Mouse (Mus musculus) cortical plate, adult 2 months (tissue): ENCODE measurements around the gene Ptpn12.

Source experiments
- CTCF ChIP-seq: fragments of 200-500 bp; IDR thresholded peaks from 2 replicates; pipeline ENCODE4 v1.5.1; 2011; ENCODE audit warnings: mild to moderate bottlenecking, control low read depth, low read length; ENCODE audit not compliant: insufficient read depth; ENCODE audit errors: extremely low read depth
- POLR2A ChIP-seq: fragments of 200-500 bp; IDR thresholded peaks from 2 replicates; pipeline ENCODE4 v1.6.1; 2011; ENCODE audit warnings: mild to moderate bottlenecking, low read length, control low read depth; ENCODE audit not compliant: insufficient read depth; ENCODE audit errors: extremely low read depth

- no peak for TF ChIP-seq CTCF
- no peak for TF ChIP-seq POLR2A
Measured at GRCm38 (mm10) chr5:20950093-20950492, 105.6 kb downstream of the Ptpn12 start.
